Mouse (Mus musculus): ENCODE results near the gene Gm13871. TPM values are rescaled to one million over a fixed set of nuclear protein-coding genes. Genes with fewer than 3 reads are reported as not detected.

The Gm13871 gene
- not detected in 2 replicates for polyA plus RNA-seq (2021; fragmentation: Nextera tagmentation)
- long read RNA-seq, experiment 1, result 0 reads
- long read RNA-seq, experiment 2, result 0 reads

DNA sequence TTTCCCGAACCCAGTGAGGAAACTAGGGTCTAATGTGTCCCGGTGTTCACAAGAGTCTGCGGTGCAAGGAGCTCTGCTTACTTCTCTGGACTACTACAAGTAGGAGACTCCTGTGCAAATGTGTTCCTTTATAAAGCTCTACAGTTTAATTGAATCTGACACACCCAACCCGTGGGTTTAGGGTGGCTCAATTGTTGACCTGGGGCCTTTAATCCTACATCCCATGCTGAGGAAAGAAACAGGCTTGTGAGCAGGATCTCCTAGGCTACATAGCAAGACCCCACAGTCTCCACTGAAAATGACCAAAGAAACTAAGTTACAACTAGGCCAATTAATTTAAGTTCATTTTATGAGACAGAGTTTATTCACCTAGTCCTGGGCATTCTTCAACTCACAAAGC is at the start of gene Gm13871:
TSS of gene Gm13871 (minus strand) at position 101 of the 400 bp plus-strand sequence.

DNA sequence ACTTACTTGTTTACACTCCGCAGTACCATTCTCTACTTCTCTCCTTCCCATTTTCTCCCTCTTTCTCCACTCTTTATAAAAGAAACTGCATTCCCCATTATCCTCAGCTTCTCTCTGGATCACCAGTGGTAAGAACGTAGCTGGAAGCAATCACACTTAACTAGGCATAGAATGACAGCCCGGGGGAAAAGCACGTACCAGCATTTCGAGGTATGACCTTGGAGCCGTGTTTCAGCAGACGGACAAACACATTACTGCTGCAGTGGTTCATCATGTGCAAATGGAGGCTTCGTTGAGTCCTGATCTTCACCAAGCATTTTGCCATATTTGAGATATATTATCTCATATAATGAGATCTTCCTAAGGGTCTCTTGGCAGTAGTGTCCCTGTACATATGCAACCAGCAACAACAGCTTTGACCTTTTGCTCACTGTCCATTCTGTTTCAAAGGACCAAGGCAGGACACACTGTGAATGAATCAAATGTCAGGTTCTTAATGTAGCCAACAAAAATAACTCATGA is 44.7 kb upstream of the Gm13871 start, which contains the start of gene 2310002L09Rik:
TSS of gene 2310002L09Rik (minus strand) at position 472 of the 522 bp plus-strand sequence.

DNA sequence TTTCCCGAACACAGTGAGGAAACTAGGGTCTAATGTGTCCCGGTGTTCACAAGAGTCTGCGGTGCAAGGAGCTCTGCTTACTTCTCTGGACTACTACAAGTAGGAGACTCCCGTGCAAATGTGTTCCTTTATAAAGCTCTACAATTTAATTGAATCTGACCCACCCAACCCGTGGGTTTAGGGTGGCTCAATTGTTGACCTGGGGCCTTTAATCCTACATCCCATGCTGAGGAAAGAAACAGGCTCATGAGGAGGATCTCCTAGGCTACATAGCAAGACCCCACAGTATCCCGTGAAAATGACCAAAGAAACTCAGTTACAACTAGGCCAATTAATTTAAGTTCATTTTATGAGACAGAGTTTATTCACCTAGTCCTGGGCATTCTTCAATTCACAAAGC is 14.9 kb upstream of the Gm13871 start, which contains the start of gene Gm11756:
TSS of gene Gm11756 (minus strand) at position 101 of the 400 bp plus-strand sequence.

DNA sequence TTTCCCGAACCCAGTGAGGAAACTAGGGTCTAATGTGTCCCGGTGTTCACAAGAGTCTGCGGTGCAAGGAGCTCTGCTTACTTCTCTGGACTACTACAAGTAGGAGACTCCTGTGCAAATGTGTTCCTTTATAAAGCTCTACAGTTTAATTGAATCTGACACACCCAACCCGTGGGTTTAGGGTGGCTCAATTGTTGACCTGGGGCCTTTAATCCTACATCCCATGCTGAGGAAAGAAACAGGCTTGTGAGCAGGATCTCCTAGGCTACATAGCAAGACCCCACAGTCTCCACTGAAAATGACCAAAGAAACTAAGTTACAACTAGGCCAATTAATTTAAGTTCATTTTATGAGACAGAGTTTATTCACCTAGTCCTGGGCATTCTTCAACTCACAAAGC is 14.7 kb downstream of the Gm13871 start, which contains the start of gene Gm11757:
TSS of gene Gm11757 (minus strand) at position 101 of the 400 bp plus-strand sequence.

DNA sequence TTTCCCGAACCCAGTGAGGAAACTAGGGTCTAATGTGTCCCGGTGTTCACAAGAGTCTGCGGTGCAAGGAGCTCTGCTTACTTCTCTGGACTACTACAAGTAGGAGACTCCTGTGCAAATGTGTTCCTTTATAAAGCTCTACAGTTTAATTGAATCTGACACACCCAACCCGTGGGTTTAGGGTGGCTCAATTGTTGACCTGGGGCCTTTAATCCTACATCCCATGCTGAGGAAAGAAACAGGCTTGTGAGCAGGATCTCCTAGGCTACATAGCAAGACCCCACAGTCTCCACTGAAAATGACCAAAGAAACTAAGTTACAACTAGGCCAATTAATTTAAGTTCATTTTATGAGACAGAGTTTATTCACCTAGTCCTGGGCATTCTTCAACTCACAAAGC is 29.6 kb downstream of the Gm13871 start, which contains the start of gene Gm11758:
TSS of gene Gm11758 (minus strand) at position 101 of the 400 bp plus-strand sequence.

Other genes starting within 250 kb of the Gm13871 start
- not detected in 2 replicates for gene Gm11239, start 237.6 kb downstream of the Gm13871 start, polyA plus RNA-seq (2021; fragmentation: Nextera tagmentation)
- not detected in 2 replicates for gene Gm428, start 222.4 kb downstream of the Gm13871 start, polyA plus RNA-seq (2021; fragmentation: Nextera tagmentation)
- gene Rasef, start 115.0 kb downstream of the Gm13871 start, polyA plus RNA-seq (2021; fragmentation: Nextera tagmentation), result not detected in 2 replicates
- not detected in 2 replicates for gene Gm11758, start 29.7 kb downstream of the Gm13871 start, polyA plus RNA-seq (2021; fragmentation: Nextera tagmentation)
- gene Gm11757, start 14.8 kb downstream of the Gm13871 start, polyA plus RNA-seq (2021; fragmentation: Nextera tagmentation), result not detected in 2 replicates
- not detected in 2 replicates for gene Gm11756, start 14.8 kb upstream of the Gm13871 start, polyA plus RNA-seq (2021; fragmentation: Nextera tagmentation)
- not detected in 2 replicates for gene 2310002L09Rik, start 44.9 kb upstream of the Gm13871 start, polyA plus RNA-seq (2021; fragmentation: Nextera tagmentation)
- gene Frmd3, start 107.5 kb upstream of the Gm13871 start, polyA plus RNA-seq (2021; fragmentation: Nextera tagmentation), result 2.9 and 3.7 TPM in 2 replicates